Mouse (Mus musculus): ENCODE measurements around the gene Parp9.

DNA sequence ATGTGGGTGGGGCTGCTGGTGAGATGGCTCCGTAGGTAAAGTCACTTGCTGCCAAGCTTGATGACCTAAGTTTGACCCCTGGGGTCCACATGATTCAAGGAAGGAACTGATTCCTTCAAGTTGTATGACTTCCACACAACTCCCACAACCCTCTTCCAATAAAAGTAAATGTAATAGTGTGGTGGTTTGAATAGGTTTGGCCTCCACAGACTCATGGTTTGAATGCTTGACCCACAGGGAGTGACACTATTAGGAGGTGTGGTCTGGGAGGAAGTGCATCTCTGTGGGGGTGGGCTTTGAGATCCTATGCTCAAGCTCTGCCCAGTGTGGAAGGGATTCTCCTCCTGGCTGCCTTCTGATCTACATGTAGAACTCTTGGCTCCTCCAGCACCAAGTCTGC is 35.8 kb downstream of the Parp9 start:
- TF ChIP-seq CTCF (IDR thresholded peaks at IDR 0.05; ENCODE audit: low read depth, low read length), result no peak
- no peak for TF ChIP-seq POLR2A (IDR thresholded peaks at IDR 0.05; ENCODE audit: extremely low read depth, insufficient read depth, low read length)
